Mouse (Mus musculus): ENCODE measurements around the gene Foxr1. TPM values are rescaled to one million over a fixed set of nuclear protein-coding genes. Genes with fewer than 3 reads are reported as not detected.

The Foxr1 gene
- polyA plus RNA-seq, 1 experiment from 2014 or later, result not detected

- Histone ChIP-seq H3K4me2 (ENCODE audit: low read depth, low read length) (no peak overlapping the region; the same call in 1 of the 2 replicates), H3K4me1 (ENCODE audit: control insufficient read depth, insufficient read depth, low read length) (peaks cover 51% of the 10 kb centered on the region), H3K27me3 (ENCODE audit: control insufficient read depth, insufficient read depth, low read length) (no peaks in the 10 kb centered on the region), H3K9me3 (replicated peaks; ENCODE audit: control insufficient read depth, low read length) (no peaks in the 10 kb centered on the region), H3K36me3 (ENCODE audit: control insufficient read depth, insufficient read depth) (peaks cover 26% of the 10 kb centered on the region), H3K4me3 (ENCODE audit: low read length) (no peak overlapping the region), H3K27ac (ENCODE audit: low read length) (peak overlapping the region; percentile 9), H3K9ac (ENCODE audit: low read length) (peak overlapping the region; percentile 36)
- WGBS, result 71% methylated on average over 13 of the region's 13 CpGs
- ATAC-seq (replicated peaks; ENCODE audit: extremely low read depth, insufficient read depth, low FRiP score), result no peak
These were observed 41.7 kb downstream of the Foxr1 start for GRCm38 (mm10) chr9:44399114-44399794.

GRCm38 (mm10) chr9:44398551-44398950, 42.4 kb downstream of the Foxr1 start:
- peaks cover 51% of the 10 kb centered on the region for H3K4me1 ChIP-seq (ENCODE audit: control insufficient read depth, insufficient read depth, low read length)
- H3K9ac ChIP-seq (ENCODE audit: low read length), result no peak overlapping the region
- no peak overlapping the region for H3K27ac ChIP-seq (ENCODE audit: low read length)
- H3K9me3 ChIP-seq (replicated peaks; ENCODE audit: control insufficient read depth, low read length), result no peaks in the 10 kb centered on the region
- no peaks in the 10 kb centered on the region for H3K27me3 ChIP-seq (ENCODE audit: control insufficient read depth, insufficient read depth, low read length)
- no peak for ATAC-seq (replicated peaks; ENCODE audit: extremely low read depth, insufficient read depth, low FRiP score)
- 83% methylated on average over 9 of the region's 9 CpGs for WGBS
- peaks cover 18% of the 10 kb centered on the region for H3K36me3 ChIP-seq (ENCODE audit: control insufficient read depth, insufficient read depth)
- H3K4me2 ChIP-seq (ENCODE audit: low read depth, low read length), result no peak overlapping the region; the same call in 1 of the 2 replicates
- H3K4me3 ChIP-seq (ENCODE audit: low read length), result no peak overlapping the region

GRCm38 (mm10) chr9:44398087-44398486, 42.8 kb downstream of the Foxr1 start:
- H3K27me3 ChIP-seq (ENCODE audit: control insufficient read depth, insufficient read depth, low read length), result no peaks in the 10 kb centered on the region
- peaks cover 51% of the 10 kb centered on the region for H3K4me1 ChIP-seq (ENCODE audit: control insufficient read depth, insufficient read depth, low read length)
- 32% methylated on average over 4 of the region's 4 CpGs for WGBS
- no peak for ATAC-seq (replicated peaks; ENCODE audit: extremely low read depth, insufficient read depth, low FRiP score)
- H3K27ac ChIP-seq (ENCODE audit: low read length), result peak overlapping the region; percentile 35; the same call in 1 of the 2 replicates
- H3K4me3 ChIP-seq (ENCODE audit: low read length), result peak overlapping the region; percentile 86
- peak overlapping the region; percentile 81 for H3K4me2 ChIP-seq (ENCODE audit: low read depth, low read length)
- H3K36me3 ChIP-seq (ENCODE audit: control insufficient read depth, insufficient read depth), result peaks cover 16% of the 10 kb centered on the region
- peak overlapping the region; percentile 93 for H3K9ac ChIP-seq (ENCODE audit: low read length)
- no peaks in the 10 kb centered on the region for H3K9me3 ChIP-seq (replicated peaks; ENCODE audit: control insufficient read depth, low read length)

GRCm38 (mm10) chr9:44396684-44397411, 44.1 kb downstream of the Foxr1 start, which contains the start of gene Slc37a4:
Gene Slc37a4, plus strand, starts transcription at chr9:44396852.
- Histone ChIP-seq H3K4me2 (ENCODE audit: low read depth, low read length) (peak within 1 kb of the TSS; percentile 81), H3K4me1 (ENCODE audit: control insufficient read depth, insufficient read depth, low read length) (peaks cover 51% of the 10 kb centered on the region), H3K9me3 (replicated peaks; ENCODE audit: control insufficient read depth, low read length) (no peaks in the 10 kb centered on the region), H3K36me3 (ENCODE audit: control insufficient read depth, insufficient read depth) (peaks cover 8% of the 10 kb centered on the region), H3K27ac (ENCODE audit: low read length) (peak within 1 kb of the TSS; percentile 96), H3K27me3 (ENCODE audit: control insufficient read depth, insufficient read depth, low read length) (no peaks in the 10 kb centered on the region), H3K4me3 (ENCODE audit: low read length) (peak within 1 kb of the TSS; percentile 86), H3K9ac (ENCODE audit: low read length) (peak within 1 kb of the TSS; percentile 93)
- ATAC-seq (replicated peaks; ENCODE audit: extremely low read depth, insufficient read depth, low FRiP score), result peak; percentile 97
- WGBS, result under 1% methylated on average over 43 of the region's 43 CpGs

GRCm38 (mm10) chr9:44391466-44391865, 49.5 kb downstream of the Foxr1 start:
- Histone ChIP-seq H3K9ac (ENCODE audit: low read length) (no peak overlapping the region), H3K9me3 (replicated peaks; ENCODE audit: control insufficient read depth, low read length) (no peaks in the 10 kb centered on the region), H3K4me1 (ENCODE audit: control insufficient read depth, insufficient read depth, low read length) (peaks cover 6% of the 10 kb centered on the region), H3K4me3 (ENCODE audit: low read length) (no peak overlapping the region), H3K36me3 (ENCODE audit: control insufficient read depth, insufficient read depth) (peaks cover 47% of the 10 kb centered on the region), H3K27ac (ENCODE audit: low read length) (no peak overlapping the region), H3K27me3 (ENCODE audit: control insufficient read depth, insufficient read depth, low read length) (no peaks in the 10 kb centered on the region), H3K4me2 (ENCODE audit: low read depth, low read length) (no peak overlapping the region)
- 39% methylated on average over 4 of the region's 4 CpGs for WGBS
- ATAC-seq (replicated peaks; ENCODE audit: extremely low read depth, insufficient read depth, low FRiP score), result no peak

GRCm38 (mm10) chr9:44389273-44389672, 51.7 kb downstream of the Foxr1 start:
- ATAC-seq (replicated peaks; ENCODE audit: extremely low read depth, insufficient read depth, low FRiP score), result no peak

GRCm38 (mm10) chr9:44387221-44387620, 53.7 kb downstream of the Foxr1 start:
- no peak overlapping the region for H3K4me3 ChIP-seq (ENCODE audit: low read length)
- H3K27ac ChIP-seq (ENCODE audit: low read length), result no peak overlapping the region
- H3K36me3 ChIP-seq (ENCODE audit: control insufficient read depth, insufficient read depth), result peaks cover 88% of the 10 kb centered on the region
- H3K4me2 ChIP-seq (ENCODE audit: low read depth, low read length), result no peak overlapping the region
- no peak overlapping the region for H3K9ac ChIP-seq (ENCODE audit: low read length)
- no peaks in the 10 kb centered on the region for H3K27me3 ChIP-seq (ENCODE audit: control insufficient read depth, insufficient read depth, low read length)
- 62% methylated on average over 3 of the region's 3 CpGs for WGBS
- H3K4me1 ChIP-seq (ENCODE audit: control insufficient read depth, insufficient read depth, low read length), result no peaks in the 10 kb centered on the region
- no peaks in the 10 kb centered on the region for H3K9me3 ChIP-seq (replicated peaks; ENCODE audit: control insufficient read depth, low read length)
- no peak for ATAC-seq (replicated peaks; ENCODE audit: extremely low read depth, insufficient read depth, low FRiP score)

More at GRCm38 (mm10) chr9:44389273-44389672, 51.7 kb downstream of the Foxr1 start:
- Histone ChIP-seq H3K9ac (ENCODE audit: low read length) (no peak overlapping the region), H3K4me3 (ENCODE audit: low read length) (no peak overlapping the region), H3K4me1 (ENCODE audit: control insufficient read depth, insufficient read depth, low read length) (no peaks in the 10 kb centered on the region), H3K4me2 (ENCODE audit: low read depth, low read length) (no peak overlapping the region), H3K27ac (ENCODE audit: low read length) (no peak overlapping the region), H3K36me3 (ENCODE audit: control insufficient read depth, insufficient read depth) (peaks cover 69% of the 10 kb centered on the region), H3K27me3 (ENCODE audit: control insufficient read depth, insufficient read depth, low read length) (no peaks in the 10 kb centered on the region), H3K9me3 (replicated peaks; ENCODE audit: control insufficient read depth, low read length) (no peaks in the 10 kb centered on the region)
- WGBS, result 60% methylated on average over 8 of the region's 8 CpGs

- Histone ChIP-seq H3K4me2 (ENCODE audit: low read depth, low read length) (no peak overlapping the region), H3K27me3 (ENCODE audit: control insufficient read depth, insufficient read depth, low read length) (no peaks in the 10 kb centered on the region), H3K9me3 (replicated peaks; ENCODE audit: control insufficient read depth, low read length) (no peaks in the 10 kb centered on the region), H3K4me1 (ENCODE audit: control insufficient read depth, insufficient read depth, low read length) (peaks cover 9% of the 10 kb centered on the region), H3K36me3 (ENCODE audit: control insufficient read depth, insufficient read depth) (peaks cover 86% of the 10 kb centered on the region), H3K9ac (ENCODE audit: low read length) (no peak overlapping the region), H3K27ac (ENCODE audit: low read length) (no peak overlapping the region), H3K4me3 (ENCODE audit: low read length) (no peak overlapping the region)
- 91% methylated on average over 13 of the region's 13 CpGs for WGBS
- ATAC-seq (replicated peaks; ENCODE audit: extremely low read depth, insufficient read depth, low FRiP score), result no peak
These were observed 56.3 kb downstream of the Foxr1 start for GRCm38 (mm10) chr9:44384596-44384995.

All from heart, embryonic 16.5 days (tissue).